Mouse (Mus musculus) olfactory bulb, adult 2 months (tissue): ENCODE data around the gene Lta.

Experiments used
- CTCF ChIP-seq: fragments of 200-500 bp; IDR thresholded peaks from 2 replicates; pipeline ENCODE4 v1.5.1; 2012; ENCODE audit warnings: low read depth, mild to moderate bottlenecking, low read length, moderate library complexity; ENCODE audit not compliant: insufficient read depth
- POLR2A ChIP-seq: fragments of 200-500 bp; IDR thresholded peaks from 2 replicates; pipeline ENCODE4 v1.6.1; 2012; ENCODE audit warnings: mild to moderate bottlenecking, low read depth, low read length, moderate library complexity; ENCODE audit not compliant: insufficient read depth

- TF ChIP-seq CTCF (no peak), POLR2A (no peak)
Observed at GRCm38 (mm10) chr17:35180093-35180492, 25.1 kb downstream of the Lta start.
